Mouse (Mus musculus) forebrain, embryonic 15.5 days (tissue): ENCODE measurements around the gene Asphd2. TPM values are rescaled to one million over a fixed set of nuclear protein-coding genes. Genes with fewer than 3 reads are reported as not detected.
"Not testable (repeated sequence)": the region's sequence is repeated elsewhere in the genome, so short reads cannot be mapped to it uniquely, and the experiment has no call there.

Source experiments
- ATAC-seq: fragments of 200-750 bp; cut with Nextera tagmentation; replicated peaks from 2 replicates; pipeline ENCODE4 v1.8.0; 2017; ENCODE audit warnings: mild to moderate bottlenecking, moderate TSS enrichment, moderate library complexity
- H3K27ac ChIP-seq: fragments of 300-500 bp; sonication (generic); replicated peaks from 2 replicates; pipeline ENCODE4 v1.5.1; 2015; ENCODE audit warnings: mild to moderate bottlenecking, inconsistent platforms
- H3K27me3 ChIP-seq: fragments of 300-500 bp; sonication (generic); 2 replicates; pipeline ENCODE4 v1.6.1; 2015; ENCODE audit warnings: inconsistent platforms
- H3K36me3 ChIP-seq: fragments of 300-500 bp; sonication (generic); 2 replicates; pipeline ENCODE4 v1.6.1; 2015; ENCODE audit warnings: mild to moderate bottlenecking, inconsistent platforms
- H3K4me1 ChIP-seq: fragments of 300-500 bp; sonication (generic); 2 replicates; pipeline ENCODE4 v1.6.1; 2015; ENCODE audit warnings: inconsistent platforms
- H3K4me2 ChIP-seq: fragments of 300-500 bp; sonication (generic); replicated peaks from 2 replicates; pipeline ENCODE4 v1.6.1; 2015; ENCODE audit warnings: mild to moderate bottlenecking, inconsistent platforms
- H3K4me3 ChIP-seq: fragments of 300-500 bp; sonication (generic); 2 replicates; pipeline ENCODE4 v1.5.1; 2015; ENCODE audit warnings: mild to moderate bottlenecking, inconsistent platforms
- H3K9ac ChIP-seq: fragments of 300-500 bp; sonication (generic); replicated peaks from 2 replicates; pipeline ENCODE4 v1.6.1; 2015; ENCODE audit warnings: mild to moderate bottlenecking, inconsistent platforms
- H3K9me3 ChIP-seq: fragments of 300-500 bp; sonication (generic); 2 replicates; pipeline ENCODE4 v1.6.1; 2016; ENCODE audit warnings: inconsistent platforms
- WGBS: fragments of 180-500 bp; shearing (Covaris S2); methylation state at CpG from one replicate; pipeline ENCODE4 v1.1.7; 2015; ENCODE audit warnings: mixed read lengths; 5-methylcytosine and 5-hydroxymethylcytosine counted together
- polyA plus RNA-seq: library from polyadenylated mRNA; unstranded; fragments of >200 nt; fragmentation: Nextera tagmentation; extraction: Ambion mirVana; gene quantifications from 2 replicates; pipeline ENCODE4 v1.2.1, GENCODE M21; 2015

The Asphd2 gene
- 81.7 and 91.9 TPM in 2 replicates for polyA plus RNA-seq

DNA sequence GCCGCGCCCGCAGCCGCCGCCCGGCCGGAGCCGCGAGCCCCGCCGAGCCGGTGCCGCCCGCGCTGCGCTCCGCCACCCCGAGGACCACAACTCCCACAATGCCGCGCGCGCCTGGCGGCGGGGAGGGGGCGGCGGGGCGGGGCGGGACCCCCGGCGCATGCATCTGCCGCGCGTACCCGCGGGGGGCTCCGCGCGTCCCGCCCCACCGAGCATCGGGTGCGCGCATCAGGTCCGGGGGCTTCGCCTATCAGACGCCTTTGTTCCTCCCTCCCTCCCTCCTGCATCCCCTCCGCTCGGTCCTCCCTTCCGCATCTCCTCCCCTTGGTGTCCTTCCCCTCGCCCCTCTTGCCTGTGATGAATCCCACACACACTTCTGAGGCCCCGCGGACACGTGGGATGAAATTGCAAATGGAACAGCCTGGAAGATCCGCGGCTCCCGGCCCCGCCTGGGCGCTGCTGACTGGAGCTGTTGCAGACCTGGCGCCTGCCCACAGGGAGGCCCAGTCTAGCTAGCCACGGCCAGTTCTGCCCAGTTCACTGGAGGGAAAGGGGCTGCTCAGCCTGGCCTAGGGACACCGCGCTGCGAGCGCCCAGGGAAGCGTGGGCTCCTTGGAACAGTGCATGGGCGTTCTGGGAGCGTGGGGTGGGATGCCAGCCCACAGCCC is at the start of gene Asphd2:
Asphd2 (minus strand) TSS at position 88 of the 665 bp plus-strand sequence.
- WGBS, result 1% methylated on average over 53 of the region's 67 CpGs
- Histone ChIP-seq H3K4me1 (peaks cover 49% of the 10 kb centered on the region), H3K36me3 (peaks cover 12% of the 10 kb centered on the region; the same call in 1 of the 2 replicates), H3K9me3 (no peaks in the 10 kb centered on the region), H3K27ac (peak within 1 kb of the TSS; percentile 94), H3K9ac (peak within 1 kb of the TSS; percentile 73), H3K27me3 (no peaks in the 10 kb centered on the region), H3K4me2 (peak within 1 kb of the TSS; percentile 76), H3K4me3 (peak within 1 kb of the TSS; percentile 79)
- ATAC-seq, result peak; percentile 84

GRCm38 (mm10) chr5:112438535-112438934 is 43.9 kb upstream of the Asphd2 start:
- Histone ChIP-seq H3K9me3 (no peaks in the 10 kb centered on the region), H3K4me1 (no peaks in the 10 kb centered on the region), H3K9ac (no peak overlapping the region), H3K36me3 (0 out of 2 replicates have a peak, but pooled peaks cover 5% of the 10 kb centered on the region), H3K4me2 (no peak overlapping the region), H3K27ac (no peak overlapping the region), H3K4me3 (no peak overlapping the region), H3K27me3 (no peaks in the 10 kb centered on the region)
- no peak for ATAC-seq
- 57% methylated on average over 10 of the region's 10 CpGs for WGBS

- no peak overlapping the region for H3K4me3 ChIP-seq
- H3K9ac ChIP-seq, result peak overlapping the region; percentile 26
- peaks cover 13% of the 10 kb centered on the region for H3K4me1 ChIP-seq
- H3K27ac ChIP-seq, result peak overlapping the region; percentile 29; the same call in 1 of the 2 replicates
- WGBS, result 2% methylated on average over 8 of the region's 8 CpGs
- 0 out of 2 replicates have a peak, but pooled peaks cover 5% of the 10 kb centered on the region for H3K36me3 ChIP-seq
- H3K9me3 ChIP-seq, result no peaks in the 10 kb centered on the region
- H3K4me2 ChIP-seq, result no peak overlapping the region
- peaks cover 8% of the 10 kb centered on the region for H3K27me3 ChIP-seq
- peak; percentile 44 for ATAC-seq
Measured at GRCm38 (mm10) chr5:112433004-112433403, 38.3 kb upstream of the Asphd2 start.

DNA sequence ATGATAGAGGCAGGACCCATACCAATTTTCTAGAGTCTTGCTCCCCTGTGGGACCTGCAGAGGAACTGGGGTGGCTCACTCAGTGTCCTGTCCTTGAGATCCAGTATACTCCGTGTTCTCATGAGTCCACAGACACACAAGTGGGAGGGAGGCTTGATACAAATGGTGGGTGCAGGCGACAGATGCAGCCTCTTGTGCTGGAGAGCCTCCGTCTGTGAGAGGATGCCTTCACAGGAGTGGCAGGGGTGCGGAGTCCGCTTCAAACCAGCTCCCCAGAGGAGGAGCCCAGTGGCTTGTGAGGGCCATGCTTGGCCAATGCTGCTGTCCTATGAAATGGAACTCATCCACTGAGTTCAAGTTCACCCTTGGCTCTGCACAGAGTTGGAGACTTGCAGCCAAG is 37.4 kb upstream of the Asphd2 start:
- Histone ChIP-seq H3K4me2 (no peak overlapping the region), H3K4me3 (no peak overlapping the region), H3K27me3 (peaks cover 8% of the 10 kb centered on the region), H3K4me1 (peaks cover 13% of the 10 kb centered on the region), H3K36me3 (0 out of 2 replicates have a peak, but pooled peaks cover 5% of the 10 kb centered on the region), H3K27ac (no peak overlapping the region), H3K9ac (no peak overlapping the region; the same call in 1 of the 2 replicates), H3K9me3 (no peaks in the 10 kb centered on the region)
- WGBS, result 64% methylated on average over 5 of the region's 5 CpGs
- ATAC-seq, result no peak

- Histone ChIP-seq H3K4me1 (peaks cover 13% of the 10 kb centered on the region), H3K9me3 (no peaks in the 10 kb centered on the region), H3K27me3 (peaks cover 8% of the 10 kb centered on the region), H3K4me3 (no peak overlapping the region), H3K36me3 (0 out of 2 replicates have a peak, but pooled peaks cover 5% of the 10 kb centered on the region), H3K4me2 (no peak overlapping the region), H3K27ac (no peak overlapping the region), H3K9ac (no peak overlapping the region)
- 24% methylated on average over 14 of the region's 14 CpGs for WGBS
- ATAC-seq, result no peak
Measured at GRCm38 (mm10) chr5:112431120-112431775, 36.6 kb upstream of the Asphd2 start.

- H3K9ac ChIP-seq, result no peak overlapping the region
- no peaks in the 10 kb centered on the region for H3K36me3 ChIP-seq
- peak; percentile 30; the same call in 1 of the 2 replicates for ATAC-seq
- peaks cover 13% of the 10 kb centered on the region for H3K4me1 ChIP-seq
- H3K27ac ChIP-seq, result no peak overlapping the region
- 13% methylated on average over 19 of the region's 19 CpGs for whole genome bisulfite sequencing
- H3K4me2 ChIP-seq, result peak overlapping the region; percentile 26
- peaks cover 8% of the 10 kb centered on the region for H3K27me3 ChIP-seq
- 0 out of 2 replicates have a peak overlapping the region, but pooled peaks have one; percentile 2 for H3K4me3 ChIP-seq
- H3K9me3 ChIP-seq, result no peaks in the 10 kb centered on the region
Measured at GRCm38 (mm10) chr5:112428944-112429343, 34.3 kb upstream of the Asphd2 start.

DNA sequence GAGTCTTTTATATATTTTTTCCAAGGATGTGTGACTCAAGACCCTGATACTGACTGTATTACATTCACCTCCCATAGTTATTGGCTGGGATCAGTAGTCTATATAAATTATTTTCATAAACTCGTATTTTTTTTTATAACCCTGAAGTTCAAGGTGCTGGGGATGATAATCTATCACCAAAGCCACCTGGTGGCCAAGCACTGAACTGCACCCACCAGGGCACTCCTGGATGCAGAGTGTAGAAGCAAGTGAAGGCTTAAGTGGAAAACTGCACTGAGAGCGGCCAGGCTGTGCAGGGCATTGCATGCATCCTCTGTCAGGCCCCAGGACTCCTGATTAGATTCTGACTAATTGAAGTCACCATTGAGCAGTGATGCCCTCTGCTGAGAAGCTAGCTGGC is 32.6 kb upstream of the Asphd2 start:
- Histone ChIP-seq H3K9ac (no peak overlapping the region), H3K4me3 (no peak overlapping the region), H3K9me3 (no peaks in the 10 kb centered on the region), H3K27ac (no peak overlapping the region), H3K4me2 (no peak overlapping the region), H3K4me1 (peaks cover 9% of the 10 kb centered on the region), H3K27me3 (peaks cover 8% of the 10 kb centered on the region), H3K36me3 (0 out of 2 replicates have a peak, but pooled peaks cover 2% of the 10 kb centered on the region)
- 32% methylated on average over 2 of the region's 2 CpGs for WGBS
- ATAC-seq, result 0 out of 2 replicates have a peak, but pooled peaks have one; percentile 15

DNA sequence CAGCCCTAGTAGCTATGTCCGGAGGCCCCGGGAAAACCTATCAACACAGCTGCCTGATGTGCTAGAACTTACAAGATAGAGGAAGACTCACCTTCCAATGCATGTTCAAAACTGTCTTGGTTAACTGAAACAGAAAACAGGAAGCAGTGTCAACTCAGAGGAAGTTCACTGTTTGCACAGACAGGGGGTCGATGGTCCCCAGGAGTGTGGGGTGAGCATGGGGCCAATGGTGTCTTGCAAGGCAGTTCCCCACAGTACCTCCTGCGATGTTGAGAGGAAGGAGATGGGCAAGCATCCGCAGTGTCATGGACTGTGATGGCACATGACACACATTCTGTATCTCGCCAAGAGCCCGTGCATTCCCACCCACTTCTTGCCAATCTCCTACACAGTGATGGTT is 32.0 kb upstream of the Asphd2 start:
- no peak for ATAC-seq
- Histone ChIP-seq H3K4me2 (no peak overlapping the region), H3K9ac (no peak overlapping the region), H3K36me3 (peaks cover 5% of the 10 kb centered on the region; the same call in 1 of the 2 replicates), H3K27me3 (peaks cover 3% of the 10 kb centered on the region; the same call in 1 of the 2 replicates), H3K27ac (no peak overlapping the region), H3K4me3 (no peak overlapping the region), H3K4me1 (peaks cover 9% of the 10 kb centered on the region), H3K9me3 (no peaks in the 10 kb centered on the region)
- WGBS, result 91% methylated on average over 7 of the region's 7 CpGs

DNA sequence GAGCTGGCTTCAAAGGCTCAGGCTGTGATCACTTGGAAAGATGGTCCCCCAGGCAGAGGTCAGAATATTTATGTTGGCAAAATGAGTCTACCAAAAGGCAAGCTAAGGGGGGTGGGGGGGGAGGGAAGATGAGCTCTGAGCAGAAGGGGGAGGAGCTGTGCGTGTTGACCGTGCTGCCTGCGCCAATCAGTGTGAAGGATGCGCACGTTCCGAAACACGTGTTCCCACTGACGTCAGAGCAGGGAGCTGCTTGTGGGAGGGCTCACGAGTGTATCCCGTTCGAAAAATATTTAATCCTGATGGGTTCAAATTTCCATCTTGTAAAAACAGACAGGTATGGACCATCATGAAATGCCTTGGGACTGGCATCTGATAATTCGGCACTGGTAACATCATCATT is 24.9 kb upstream of the Asphd2 start:
- no peak overlapping the region for H3K4me3 ChIP-seq
- H3K9me3 ChIP-seq, result no peaks in the 10 kb centered on the region
- 27% methylated on average over 12 of the region's 12 CpGs for WGBS
- peak overlapping the region; percentile 3; the same call in 1 of the 2 replicates for H3K4me2 ChIP-seq
- peaks cover 16% of the 10 kb centered on the region; the same call in 1 of the 2 replicates for H3K36me3 ChIP-seq
- no peak overlapping the region for H3K27ac ChIP-seq
- H3K4me1 ChIP-seq, result no peaks in the 10 kb centered on the region; the same call in 1 of the 2 replicates
- ATAC-seq, result no peak
- H3K27me3 ChIP-seq, result no peaks in the 10 kb centered on the region
- no peak overlapping the region for H3K9ac ChIP-seq

DNA sequence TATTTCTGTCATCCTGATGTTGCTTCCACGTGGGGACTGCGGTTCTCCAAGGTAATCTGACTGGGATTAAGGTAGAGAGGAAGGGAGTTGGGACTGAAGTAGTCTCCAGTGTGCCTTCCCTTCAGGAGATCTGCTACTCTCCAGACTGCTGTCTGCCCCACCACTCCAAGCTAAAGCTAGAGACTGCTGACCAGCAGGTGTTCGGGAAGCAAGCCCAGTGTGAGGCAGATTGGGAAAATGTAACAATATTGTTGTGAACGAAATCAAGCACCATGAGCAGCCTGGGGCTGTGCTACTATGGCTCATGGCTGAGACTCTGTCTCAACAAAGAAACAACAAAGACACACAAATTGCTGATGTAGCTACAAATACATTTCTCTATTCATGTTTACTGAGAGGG is 23.4 kb upstream of the Asphd2 start:
- ATAC-seq, result no peak
- no peaks in the 10 kb centered on the region for H3K9me3 ChIP-seq
- no peaks in the 10 kb centered on the region; the same call in 1 of the 2 replicates for H3K4me1 ChIP-seq
- H3K4me2 ChIP-seq, result no peak overlapping the region
- no peaks in the 10 kb centered on the region for H3K27me3 ChIP-seq
- H3K27ac ChIP-seq, result no peak overlapping the region
- peaks cover 14% of the 10 kb centered on the region; the same call in 1 of the 2 replicates for H3K36me3 ChIP-seq
- no peak overlapping the region for H3K9ac ChIP-seq
- 64% methylated on average over 4 of the region's 4 CpGs for WGBS
- no peak overlapping the region for H3K4me3 ChIP-seq

DNA sequence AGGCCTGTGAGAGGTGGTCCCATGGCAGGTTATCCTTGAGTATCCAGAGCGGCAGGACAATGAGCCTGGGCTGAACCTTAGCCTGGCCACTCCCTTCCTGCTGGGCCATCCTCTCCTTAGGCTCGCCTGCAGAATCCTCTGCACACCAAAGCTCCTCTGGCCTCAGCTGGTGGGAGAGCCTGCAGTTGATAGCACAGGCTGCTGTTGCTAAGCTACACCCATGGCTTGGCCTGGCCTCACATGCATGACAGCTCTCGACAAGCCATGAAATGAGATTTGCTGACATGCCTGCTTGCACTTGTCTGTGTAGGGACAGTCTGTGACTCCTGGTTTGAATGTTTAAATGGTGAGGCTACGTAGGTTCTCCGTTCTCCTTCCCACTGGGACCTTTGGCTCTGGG is 22.0 kb upstream of the Asphd2 start:
- no peak overlapping the region for H3K4me2 ChIP-seq
- H3K27ac ChIP-seq, result no peak overlapping the region
- H3K9ac ChIP-seq, result no peak overlapping the region
- 48% methylated on average over 5 of the region's 5 CpGs for WGBS
- H3K27me3 ChIP-seq, result no peaks in the 10 kb centered on the region
- H3K4me1 ChIP-seq, result peaks cover 8% of the 10 kb centered on the region
- H3K36me3 ChIP-seq, result peaks cover 11% of the 10 kb centered on the region; the same call in 1 of the 2 replicates
- H3K9me3 ChIP-seq, result no peaks in the 10 kb centered on the region
- ATAC-seq, result no peak
- H3K4me3 ChIP-seq, result no peak overlapping the region

DNA sequence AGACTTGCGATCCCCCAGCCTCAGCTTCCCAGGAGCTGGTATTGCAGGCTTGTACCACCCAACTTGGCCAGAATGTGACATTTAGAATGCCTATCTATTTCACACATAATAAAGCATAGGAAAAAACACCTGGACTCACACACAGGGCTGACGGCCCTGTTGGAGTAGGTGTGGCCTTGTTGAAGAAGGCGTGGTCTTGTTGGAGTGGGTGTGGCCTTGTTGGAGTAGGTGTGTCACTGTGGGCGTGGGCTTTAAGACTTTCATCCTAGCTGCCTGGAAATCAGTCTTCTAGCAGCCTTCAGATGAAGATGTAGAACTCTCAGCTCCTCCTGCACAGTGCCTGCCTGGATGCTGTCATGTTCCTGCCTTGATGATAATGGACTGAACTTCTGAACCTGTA is 18.1 kb upstream of the Asphd2 start:
- not testable (repeated sequence) for H3K27ac ChIP-seq, H3K27me3 ChIP-seq, H3K36me3 ChIP-seq, H3K9ac ChIP-seq, H3K4me3 ChIP-seq, H3K9me3 ChIP-seq, ATAC-seq, H3K4me2 ChIP-seq
- 80% methylated on average over 4 of the region's 4 CpGs for WGBS
- peaks cover 29% of the 10 kb centered on the region for H3K4me1 ChIP-seq
